Mouse (Mus musculus): ENCODE results near the gene Nomo1. TPM values are rescaled to one million over a fixed set of nuclear protein-coding genes. Genes with fewer than 3 reads are reported as not detected.

Nomo1 gene
- total RNA-seq, 2 experiments from 2014 or later = 103 to 109 TPM

GRCm38 (mm10) chr7:46132229-46132628, 98.7 kb downstream of the Nomo1 start:
- no peak for DNase-seq (ENCODE audit: extremely low spot score in 1 of 2, low spot score in 1 of 2)

Other genes with a start within 250 kb of the Nomo1 start
- 100 to 1,000 TPM; 256 to 314 TPM for gene Lmtk3, start 250.0 kb upstream of the Nomo1 start, total RNA-seq (2021)
- 1 to 10 TPM; 6.8 to 9.1 TPM for gene Sult2b1, start 249.0 kb upstream of the Nomo1 start, total RNA-seq (2021)
- gene Cyth2, start 219.1 kb upstream of the Nomo1 start, total RNA-seq (2021) = 100 to 1,000 TPM; 153 to 154 TPM
- 1 to 10 TPM; 1.4 to 2.6 TPM for gene Kcnj14, start 208.9 kb upstream of the Nomo1 start, total RNA-seq (2021)
- gene Grwd1, start 202.8 kb upstream of the Nomo1 start, total RNA-seq (2021) = 10 to 100 TPM; 20.0 to 20.8 TPM
- gene Kdelr1, start 160.9 kb upstream of the Nomo1 start, total RNA-seq (2021) = 10 to 100 TPM; 74.9 to 75.2 TPM
- gene Grin2d, start 155.3 kb upstream of the Nomo1 start, total RNA-seq (2021) = 10 to 100 TPM; 11.2 to 12.7 TPM
- gene Syngr4, start 137.0 kb upstream of the Nomo1 start, total RNA-seq (2021) = not detected
- 10 to 100 TPM; 22.5 to 24.6 TPM for gene Tmem143, start 136.8 kb upstream of the Nomo1 start, total RNA-seq (2021)
- 1 to 10 TPM; 2.2 to 2.5 TPM for gene Emp3, start 112.3 kb upstream of the Nomo1 start, total RNA-seq (2021)
- 1 to 10 TPM; 3.1 to 3.2 TPM for gene Ccdc114, start 109.6 kb upstream of the Nomo1 start, total RNA-seq (2021)
- gene Abcc6, start 3.4 kb upstream of the Nomo1 start, total RNA-seq (2021) = 1 to 10 TPM; 2.3 to 4.3 TPM
- 10 to 100 TPM; 31.8 to 31.9 TPM for gene Kcnj11, start 67.1 kb downstream of the Nomo1 start, total RNA-seq (2021)
- gene Abcc8, start 146.3 kb downstream of the Nomo1 start, total RNA-seq (2021) = 10 to 100 TPM; 42.6 to 48.4 TPM
- under 1 TPM in 1 of 2 experiments, not detected in 1; 0.28 TPM for gene Ush1c, start 204.8 kb downstream of the Nomo1 start, total RNA-seq (2021)
- gene Otog, start 207.3 kb downstream of the Nomo1 start, total RNA-seq (2021) = under 1 TPM; 0.14 to 0.27 TPM